ENCODE assay signal across 14 mouse cellular contexts in genomic region chr15:101075656-101076055, GRCm38 (mm10). TPM values are rescaled to one million over a fixed set of nuclear protein-coding genes. Genes with fewer than 3 reads are reported as not detected.
DNase-seq lines count a peak whose midpoint lies in the region; ATAC-seq lines count a peak whose summit lies in the region.
"Had no signal": no experiment of that assay in that cellular context is flagged by ENCODE, and none has a peak within 500 bp of the region (broad histone marks: within the 10 kb centered on the region; RNA-seq: fewer than 3 reads in every experiment).

No protein-coding gene starts in this region.

- H3K36me3 ChIP-seq in heart, embryonic 15.5 days: no peaks in the 10 kb centered on the region
- H3K36me3 ChIP-seq in hindbrain, embryonic 12.5 days: 0 out of 2 replicates have a peak, but pooled peaks cover 4% of the 10 kb centered on the region
- H3K36me3 ChIP-seq in limb, embryonic 10.5 days: peaks cover 28% of the 10 kb centered on the region
- no peaks in the 10 kb centered on the region for H3K36me3 ChIP-seq in neural tube, embryonic 12.5 days

- H3K4me1 ChIP-seq in heart, embryonic 15.5 days (replicated peaks): peaks cover 48% of the 10 kb centered on the region
- peaks cover 68% of the 10 kb centered on the region for H3K4me1 ChIP-seq in hindbrain, embryonic 12.5 days
- peaks cover 94% of the 10 kb centered on the region for H3K4me1 ChIP-seq in limb, embryonic 10.5 days
- peaks cover 68% of the 10 kb centered on the region for H3K4me1 ChIP-seq in neural tube, embryonic 12.5 days

- no peak overlapping the region for H3K9ac ChIP-seq in heart, embryonic 15.5 days
- H3K9ac ChIP-seq in hindbrain, embryonic 12.5 days: peak overlapping the region; percentile 99
- peak overlapping the region; percentile 98 for H3K9ac ChIP-seq in neural tube, embryonic 12.5 days

- H3K27me3 ChIP-seq in heart, embryonic 15.5 days: peaks cover 47% of the 10 kb centered on the region
- 0 out of 2 replicates have a peak, but pooled peaks cover 4% of the 10 kb centered on the region for H3K27me3 ChIP-seq in hindbrain, embryonic 12.5 days
- H3K27me3 ChIP-seq in limb, embryonic 10.5 days (ENCODE audit: low read depth, poor library complexity, severe bottlenecking): no peaks in the 10 kb centered on the region
- no peaks in the 10 kb centered on the region; the same call in 1 of the 2 replicates for H3K27me3 ChIP-seq in neural tube, embryonic 12.5 days (replicated peaks)

- H3K27ac ChIP-seq in heart, embryonic 15.5 days: no peak overlapping the region
- peak overlapping the region; percentile 97 for H3K27ac ChIP-seq in hindbrain, embryonic 12.5 days
- H3K27ac ChIP-seq in limb, embryonic 10.5 days: peak overlapping the region; percentile 100
- H3K27ac ChIP-seq in neural tube, embryonic 12.5 days: peak overlapping the region; percentile 94; the same call in 1 of the 2 replicates

- H3K9me3 ChIP-seq in heart, embryonic 15.5 days (replicated peaks): no peaks in the 10 kb centered on the region
- H3K9me3 ChIP-seq in hindbrain, embryonic 12.5 days (replicated peaks): no peaks in the 10 kb centered on the region
- no peaks in the 10 kb centered on the region for H3K9me3 ChIP-seq in limb, embryonic 10.5 days (replicated peaks)
- no peaks in the 10 kb centered on the region for H3K9me3 ChIP-seq in neural tube, embryonic 12.5 days
- H3K9me3 ChIP-seq: megakaryocyte, embryonic 14.5 days had no signal

- DNase-seq in heart, adult 9 months (ENCODE audit: low spot score in 2 of 2): no peak
- DNase-seq in limb, embryonic 10.5 days (ENCODE audit: low spot score): no peak
- no peak for DNase-seq in urinary bladder, postnatal 10 days (ENCODE audit: low spot score)
- DNase-seq: cerebellum, postnatal 36 days; heart, postnatal 10 days; right cerebral cortex, adult 18-20 months had no signal

- H3K4me3 ChIP-seq in heart, embryonic 15.5 days: no peak overlapping the region
- H3K4me3 ChIP-seq in hindbrain, embryonic 12.5 days: peak overlapping the region; percentile 97
- H3K4me3 ChIP-seq in limb, embryonic 10.5 days: peak overlapping the region; percentile 97
- peak overlapping the region; percentile 88 for H3K4me3 ChIP-seq in neural tube, embryonic 12.5 days
- H3K4me3 ChIP-seq: megakaryocyte, embryonic 14.5 days had no signal

- ATAC-seq in heart, embryonic 15.5 days (replicated peaks; ENCODE audit: insufficient number of reproducible peaks, insufficient read depth, low FRiP score, low read depth): no peak
- ATAC-seq in hindbrain, embryonic 12.5 days (ENCODE audit: low FRiP score): no peak
- no peak for ATAC-seq in neural tube, embryonic 12.5 days (ENCODE audit: low FRiP score, low read depth)
- ATAC-seq in granulocyte monocyte progenitor cell, adult 5-6 weeks (replicated peaks; ENCODE audit: poor library complexity, severe bottlenecking): no peak
- ATAC-seq in activated CD4-positive, CD25-positive, alpha-beta regulatory T cell, adult 4 months: no peak

- 67% methylated on average over 5 of the region's 5 CpGs for WGBS in heart, embryonic 15.5 days
- 7% methylated on average over 5 of the region's 5 CpGs for WGBS in hindbrain, embryonic 12.5 days
- WGBS in limb, embryonic 10.5 days: 13% methylated on average over 5 of the region's 5 CpGs
- WGBS in neural tube, embryonic 12.5 days: 8% methylated on average over 5 of the region's 5 CpGs

- peak overlapping the region; percentile 91; the same call in 1 of the 2 replicates for H3K4me2 ChIP-seq in heart, embryonic 15.5 days
- H3K4me2 ChIP-seq in hindbrain, embryonic 12.5 days (replicated peaks): peak overlapping the region; percentile 87
- H3K4me2 ChIP-seq in neural tube, embryonic 12.5 days (replicated peaks): peak overlapping the region; percentile 82

RNA-seq across cellular contexts. Expression of gene Fignl2, which starts 2.7 kb away (rescaled TPM):
- 0.03 and 0.10 TPM in 2 replicates for polyA plus RNA-seq in heart, embryonic 15.5 days (2015; fragmentation: Nextera tagmentation; extraction: Ambion mirVana)
- 0.41 and 0.44 TPM in 2 replicates for polyA plus RNA-seq in hindbrain, embryonic 12.5 days (2016; fragmentation: Nextera tagmentation; extraction: Ambion mirVana)
- polyA plus RNA-seq in limb, embryonic 10.5 days (2016; fragmentation: Nextera tagmentation; extraction: Ambion mirVana): 0.98 and 1.9 TPM in 2 replicates
- 0.55 and 0.84 TPM in 2 replicates for polyA plus RNA-seq in neural tube, embryonic 12.5 days (2016; fragmentation: Nextera tagmentation; extraction: Ambion mirVana)
- not detected in 2 replicates for total RNA-seq in granulocyte monocyte progenitor cell, adult 5-6 weeks (2014; fragmentation: Nextera tagmentation)
- total RNA-seq in granulocyte monocyte progenitor cell, adult 5-6 weeks (2017): not detected in 2 replicates
- not detected for polyA plus RNA-seq in activated CD4-positive, CD25-positive, alpha-beta regulatory T cell, adult 4 months (2017; shearing (Covaris generic))

RNA-seq across cellular contexts. Expression of gene Gm47841, which starts 28.5 kb away (rescaled TPM):
- not detected in 2 replicates for polyA plus RNA-seq in heart, embryonic 15.5 days (2015; fragmentation: Nextera tagmentation; extraction: Ambion mirVana)
- not detected in 2 replicates for polyA plus RNA-seq in hindbrain, embryonic 12.5 days (2016; fragmentation: Nextera tagmentation; extraction: Ambion mirVana)
- not detected in 2 replicates for polyA plus RNA-seq in limb, embryonic 10.5 days (2016; fragmentation: Nextera tagmentation; extraction: Ambion mirVana)
- not detected in 2 replicates for polyA plus RNA-seq in neural tube, embryonic 12.5 days (2016; fragmentation: Nextera tagmentation; extraction: Ambion mirVana)
- not detected in 2 replicates for total RNA-seq in granulocyte monocyte progenitor cell, adult 5-6 weeks (2014; fragmentation: Nextera tagmentation)
- total RNA-seq in granulocyte monocyte progenitor cell, adult 5-6 weeks (2017): not detected in 2 replicates
- not detected for polyA plus RNA-seq in activated CD4-positive, CD25-positive, alpha-beta regulatory T cell, adult 4 months (2017; shearing (Covaris generic))
- total RNA-seq: liver, adult 2 months had no signal
- polyA plus RNA-seq: brain, embryonic 14.5 days; liver, adult 2 months had no signal

RNA-seq across cellular contexts. Expression of gene Ankrd33, which starts 39.9 kb away (rescaled TPM):
- not detected in 2 replicates for polyA plus RNA-seq in heart, embryonic 15.5 days (2015; fragmentation: Nextera tagmentation; extraction: Ambion mirVana)
- polyA plus RNA-seq in hindbrain, embryonic 12.5 days (2016; fragmentation: Nextera tagmentation; extraction: Ambion mirVana): not detected in 2 replicates
- polyA plus RNA-seq in limb, embryonic 10.5 days (2016; fragmentation: Nextera tagmentation; extraction: Ambion mirVana): not detected in 2 replicates
- not detected in 2 replicates for polyA plus RNA-seq in neural tube, embryonic 12.5 days (2016; fragmentation: Nextera tagmentation; extraction: Ambion mirVana)
- not detected in 2 replicates for total RNA-seq in granulocyte monocyte progenitor cell, adult 5-6 weeks (2014; fragmentation: Nextera tagmentation)
- not detected in 2 replicates for total RNA-seq in granulocyte monocyte progenitor cell, adult 5-6 weeks (2017)
- polyA plus RNA-seq in activated CD4-positive, CD25-positive, alpha-beta regulatory T cell, adult 4 months (2017; shearing (Covaris generic)): not detected
- total RNA-seq: heart, postnatal 10 days; liver, adult 2 months had no signal
- polyA plus RNA-seq: brain, embryonic 14.5 days; liver, adult 2 months had no signal

RNA-seq across cellular contexts. Expression of gene Acvrl1, which starts 52.7 kb away (rescaled TPM):
- polyA plus RNA-seq in heart, embryonic 15.5 days (2015; fragmentation: Nextera tagmentation; extraction: Ambion mirVana): 13.1 and 17.1 TPM in 2 replicates
- polyA plus RNA-seq in hindbrain, embryonic 12.5 days (2016; fragmentation: Nextera tagmentation; extraction: Ambion mirVana): 11.6 TPM in 2 replicates
- polyA plus RNA-seq in limb, embryonic 10.5 days (2016; fragmentation: Nextera tagmentation; extraction: Ambion mirVana): 7.2 and 8.3 TPM in 2 replicates
- 8.3 and 10.2 TPM in 2 replicates for polyA plus RNA-seq in neural tube, embryonic 12.5 days (2016; fragmentation: Nextera tagmentation; extraction: Ambion mirVana)
- 0.30 TPM in 1 of 2 replicates, not detected in the other for total RNA-seq in granulocyte monocyte progenitor cell, adult 5-6 weeks (2014; fragmentation: Nextera tagmentation)
- 0.73 and 2.7 TPM in 2 replicates for total RNA-seq in granulocyte monocyte progenitor cell, adult 5-6 weeks (2017)
- polyA plus RNA-seq in activated CD4-positive, CD25-positive, alpha-beta regulatory T cell, adult 4 months (2017; shearing (Covaris generic)): 1 to 10 TPM; 1.6 to 2.7 TPM
